Mouse (Mus musculus) layer of hippocampus, postnatal 36 days (tissue): ENCODE measurements around the gene Ptprj. TPM values are rescaled to one million over a fixed set of nuclear protein-coding genes. Genes with fewer than 3 reads are reported as not detected.

Source experiments
- DNase-seq, 2 experiments: peaks; one replicate each; pipeline ENCODE4 v3.0.0; 2022
- total RNA-seq, 2 experiments: library from RNA; stranded (reverse); gene quantifications; 2 replicates each; pipeline ENCODE4 v1.2.3; 2021

Gene Ptprj
- total RNA-seq, 2 experiments from 2014 or later = 114 to 131 TPM

GRCm38 (mm10) chr2:90559015-90559687 lies 21.3 kb downstream of the Ptprj start:
- no peak for DNase-seq

GRCm38 (mm10) chr2:90558361-90558760 lies 22.1 kb downstream of the Ptprj start:
- DNase-seq = no peak

GRCm38 (mm10) chr2:90557913-90558312 lies 22.5 kb downstream of the Ptprj start:
- no peak for DNase-seq

GRCm38 (mm10) chr2:90555744-90556143 lies 24.7 kb downstream of the Ptprj start:
- DNase-seq = no peak

GRCm38 (mm10) chr2:90554806-90555205 lies 25.6 kb downstream of the Ptprj start:
- DNase-seq = no peak

GRCm38 (mm10) chr2:90553861-90554260 lies 26.6 kb downstream of the Ptprj start:
- DNase-seq = no peak

GRCm38 (mm10) chr2:90550656-90551055 lies 29.8 kb downstream of the Ptprj start:
- no peak for DNase-seq

- DNase-seq = no peak
These were observed 31.9 kb downstream of the Ptprj start for GRCm38 (mm10) chr2:90548541-90548940.

GRCm38 (mm10) chr2:90547144-90547609 lies 33.3 kb downstream of the Ptprj start:
- no peak for DNase-seq

GRCm38 (mm10) chr2:90545261-90545660 lies 35.2 kb downstream of the Ptprj start:
- no peak for DNase-seq

- no peak for DNase-seq
These were observed 36.5 kb downstream of the Ptprj start for GRCm38 (mm10) chr2:90543989-90544388.

- DNase-seq = no peak
These were observed 37.2 kb downstream of the Ptprj start for GRCm38 (mm10) chr2:90543106-90543702.

- no peak for DNase-seq
These were observed 37.8 kb downstream of the Ptprj start for GRCm38 (mm10) chr2:90542656-90543055.

GRCm38 (mm10) chr2:90539206-90539605 lies 41.2 kb downstream of the Ptprj start:
- no peak for DNase-seq

- DNase-seq = no peak
These were observed 43.2 kb downstream of the Ptprj start for GRCm38 (mm10) chr2:90537244-90537643.

- no peak for DNase-seq
These were observed 43.9 kb downstream of the Ptprj start for GRCm38 (mm10) chr2:90536555-90536954.

GRCm38 (mm10) chr2:90534751-90535150 lies 45.7 kb downstream of the Ptprj start:
- DNase-seq = no peak

GRCm38 (mm10) chr2:90533944-90534343 lies 46.5 kb downstream of the Ptprj start:
- DNase-seq = no peak

GRCm38 (mm10) chr2:90532095-90532494 lies 48.4 kb downstream of the Ptprj start:
- DNase-seq = no peak

- DNase-seq = no peak
These were observed 52.3 kb downstream of the Ptprj start for GRCm38 (mm10) chr2:90528107-90528506.

- DNase-seq = no peak
These were observed 53.5 kb downstream of the Ptprj start for GRCm38 (mm10) chr2:90526971-90527370.

GRCm38 (mm10) chr2:90526564-90526963 lies 53.9 kb downstream of the Ptprj start:
- DNase-seq = no peak

GRCm38 (mm10) chr2:90525807-90526206 lies 54.6 kb downstream of the Ptprj start:
- no peak for DNase-seq

GRCm38 (mm10) chr2:90522455-90522854 lies 58.0 kb downstream of the Ptprj start:
- DNase-seq = no peak
